21 mouse cellular contexts compared by ENCODE assay signal in genomic region chr8:121394686-121395085, GRCm38 (mm10).
A peak's percentile ranks its signal among the peaks of the same experiment; 100 is the strongest.
DNase-seq lines count a peak whose midpoint lies in the region; ATAC-seq and TF ChIP-seq lines count a peak whose summit lies in the region.
"Had no signal": no experiment of that assay in that cellular context is flagged by ENCODE, and none has a peak within 500 bp of the region (broad histone marks: within the 10 kb centered on the region; RNA-seq: fewer than 3 reads in every experiment).

No protein-coding gene starts in this region.

- 53% methylated on average over 5 of the region's 5 CpGs for WGBS in heart, embryonic 13.5 days
- WGBS in kidney, adult 2 months: 19% methylated on average over 5 of the region's 5 CpGs
- WGBS in midbrain, embryonic 11.5 days: 59% methylated on average over 5 of the region's 5 CpGs
- 78% methylated on average over 5 of the region's 5 CpGs for WGBS in midbrain, postnatal 0 days
- WGBS in limb, embryonic 13.5 days: 49% methylated on average over 5 of the region's 5 CpGs

- H3K9me3 ChIP-seq in heart, embryonic 13.5 days: no peaks in the 10 kb centered on the region
- no peaks in the 10 kb centered on the region for H3K9me3 ChIP-seq in midbrain, embryonic 11.5 days (ENCODE audit: control insufficient read depth, low read length)
- no peaks in the 10 kb centered on the region for H3K9me3 ChIP-seq in midbrain, postnatal 0 days (ENCODE audit: low read length)
- no peaks in the 10 kb centered on the region for H3K9me3 ChIP-seq in limb, embryonic 13.5 days
- H3K9me3 ChIP-seq: liver, embryonic 12.5 days; midbrain, embryonic 10.5 days; neural tube, embryonic 15.5 days had no signal

- no peak overlapping the region for H3K4me3 ChIP-seq in heart, embryonic 13.5 days
- peak overlapping the region; percentile 15; the same call in 1 of the 2 replicates for H3K4me3 ChIP-seq in kidney, adult 2 months (ENCODE audit: insufficient read depth, low read depth, low read length)
- H3K4me3 ChIP-seq in midbrain, embryonic 11.5 days (ENCODE audit: low read depth, low read length): no peak overlapping the region
- H3K4me3 ChIP-seq in midbrain, postnatal 0 days (ENCODE audit: low read depth, low read length): no peak overlapping the region
- H3K4me3 ChIP-seq in limb, embryonic 13.5 days: no peak overlapping the region
- H3K4me3 ChIP-seq: liver, embryonic 12.5 days; midbrain, embryonic 10.5 days; neural tube, embryonic 15.5 days had no signal

- H3K9ac ChIP-seq in heart, embryonic 13.5 days: 0 out of 2 replicates have a peak overlapping the region, but pooled peaks have one; percentile 24
- no peak overlapping the region for H3K9ac ChIP-seq in midbrain, embryonic 11.5 days (ENCODE audit: low read length)
- H3K9ac ChIP-seq in midbrain, postnatal 0 days (replicated peaks; ENCODE audit: low read length, poor library complexity, severe bottlenecking): no peak overlapping the region
- no peak overlapping the region for H3K9ac ChIP-seq in limb, embryonic 13.5 days
- H3K9ac ChIP-seq: forebrain, postnatal 0 days; liver, embryonic 12.5 days; neural tube, embryonic 15.5 days had no signal

- no peak for DNase-seq in heart, adult 18-20 months
- DNase-seq in kidney, adult 2 months: no peak
- no peak for DNase-seq in kidney, adult 11 months
- peak; percentile 83 for DNase-seq in midbrain, embryonic 11.5 days (ENCODE audit: low spot score, missing footprints)
- no peak for DNase-seq in midbrain, postnatal 0 days (ENCODE audit: low spot score)
- no peak for DNase-seq in thymus, postnatal 10 days (ENCODE audit: low spot score in 2 of 2)
- DNase-seq: adrenal gland, postnatal 14 days; cerebellum, adult 2 months; cerebellum, postnatal 25 days; forebrain, postnatal 0 days; heart, postnatal 36 days; lung, adult 18-20 months; lung, postnatal 10 days; right cerebral cortex, adult 18-20 months; right cerebral cortex, postnatal 4 days; thymus, postnatal 25 days had no signal

- H3K36me3 ChIP-seq in heart, embryonic 13.5 days: no peaks in the 10 kb centered on the region
- no peaks in the 10 kb centered on the region for H3K36me3 ChIP-seq in kidney, adult 2 months (ENCODE audit: control insufficient read depth, insufficient read depth, low read length)
- H3K36me3 ChIP-seq in midbrain, embryonic 11.5 days (ENCODE audit: control insufficient read depth, insufficient read depth, low read length): no peaks in the 10 kb centered on the region
- no peaks in the 10 kb centered on the region for H3K36me3 ChIP-seq in midbrain, postnatal 0 days (ENCODE audit: insufficient read depth, low read length)
- no peaks in the 10 kb centered on the region for H3K36me3 ChIP-seq in limb, embryonic 13.5 days
- H3K36me3 ChIP-seq: liver, embryonic 12.5 days; midbrain, embryonic 10.5 days; neural tube, embryonic 15.5 days had no signal

- H3K27ac ChIP-seq in heart, embryonic 13.5 days (replicated peaks): no peak overlapping the region
- H3K27ac ChIP-seq in kidney, adult 2 months (ENCODE audit: insufficient read depth, low read depth, low read length): peak overlapping the region; percentile 54; the same call in 1 of the 2 replicates
- H3K27ac ChIP-seq in midbrain, embryonic 11.5 days (ENCODE audit: low read depth, low read length): no peak overlapping the region
- no peak overlapping the region for H3K27ac ChIP-seq in midbrain, postnatal 0 days (ENCODE audit: low read depth, low read length)
- peak overlapping the region; percentile 49 for H3K27ac ChIP-seq in limb, embryonic 13.5 days
- H3K27ac ChIP-seq: liver, embryonic 12.5 days; midbrain, embryonic 10.5 days; neural tube, embryonic 15.5 days had no signal

- peaks cover 31% of the 10 kb centered on the region for H3K4me1 ChIP-seq in heart, embryonic 13.5 days
- H3K4me1 ChIP-seq in kidney, adult 2 months (ENCODE audit: control insufficient read depth, insufficient read depth, low read length): no peaks in the 10 kb centered on the region
- peaks cover 23% of the 10 kb centered on the region for H3K4me1 ChIP-seq in midbrain, embryonic 11.5 days (ENCODE audit: control insufficient read depth, insufficient read depth, low read length)
- no peaks in the 10 kb centered on the region for H3K4me1 ChIP-seq in midbrain, postnatal 0 days (ENCODE audit: insufficient read depth, low read length)
- peaks cover 76% of the 10 kb centered on the region for H3K4me1 ChIP-seq in limb, embryonic 13.5 days

- H3K27me3 ChIP-seq in heart, embryonic 13.5 days (replicated peaks): peaks cover 75% of the 10 kb centered on the region
- H3K27me3 ChIP-seq in kidney, adult 2 months (replicated peaks; ENCODE audit: control insufficient read depth, insufficient read depth, low read length): no peaks in the 10 kb centered on the region
- H3K27me3 ChIP-seq in midbrain, embryonic 11.5 days (ENCODE audit: control insufficient read depth, insufficient read depth, low read length): peaks cover 31% of the 10 kb centered on the region
- H3K27me3 ChIP-seq in midbrain, postnatal 0 days (ENCODE audit: insufficient read depth, low read length): peaks cover 42% of the 10 kb centered on the region
- H3K27me3 ChIP-seq in limb, embryonic 13.5 days: peaks cover 90% of the 10 kb centered on the region

- peak overlapping the region; percentile 27 for H3K4me2 ChIP-seq in heart, embryonic 13.5 days
- no peak overlapping the region for H3K4me2 ChIP-seq in midbrain, embryonic 11.5 days
- H3K4me2 ChIP-seq in midbrain, postnatal 0 days (ENCODE audit: low read depth, low read length, poor library complexity, severe bottlenecking): no peak overlapping the region
- H3K4me2 ChIP-seq in limb, embryonic 13.5 days (replicated peaks): peak overlapping the region; percentile 21; the same call in 1 of the 2 replicates
- H3K4me2 ChIP-seq: liver, embryonic 12.5 days; neural tube, embryonic 15.5 days had no signal

- TF ChIP-seq POLR2A in kidney, adult 2 months (IDR thresholded peaks at IDR 0.05; ENCODE audit: low read depth, low read length): no peak

- no peak for ATAC-seq in heart, embryonic 13.5 days (ENCODE audit: extremely low read depth, insufficient number of reproducible peaks, low FRiP score, low TSS enrichment)
- no peak for ATAC-seq in midbrain, embryonic 11.5 days (ENCODE audit: low FRiP score)
- ATAC-seq in midbrain, postnatal 0 days (ENCODE audit: low FRiP score): no peak
- ATAC-seq in limb, embryonic 13.5 days (ENCODE audit: low FRiP score, low read depth): no peak
- ATAC-seq: forebrain, postnatal 0 days; liver, embryonic 12.5 days had no signal

- TF ChIP-seq CTCF in kidney, adult 2 months (conservative IDR thresholded peaks at IDR 0.05; ENCODE audit: insufficient read depth, insufficient read length, low read depth, low read length): no peak
- TF ChIP-seq CTCF in midbrain, postnatal 0 days (IDR thresholded peaks at IDR 0.05): no peak

Comparison
In these comparisons a context has a peak if more than half of its experiments do, and no peak if none do; other contexts are left out.
1. H3K27ac ChIP-seq: peak in kidney, adult 2 months (single experiment) and limb, embryonic 13.5 days (single experiment); none in heart, embryonic 13.5 days (single experiment), midbrain, embryonic 11.5 days (single experiment) and midbrain, postnatal 0 days (single experiment).
2. H3K4me2 ChIP-seq: peak in heart, embryonic 13.5 days (single experiment) and limb, embryonic 13.5 days (single experiment); none in midbrain, embryonic 11.5 days (single experiment) and midbrain, postnatal 0 days (single experiment).